Mouse (Mus musculus) testis, adult 2 months (tissue): ENCODE measurements at regions not wholly inside any gene's neighbourhood (a gene's known extent, or its start where the extent isn't known, plus 50 kb on each side); places are given as distances from the start of the nearest gene placed in this dataset.

ENCODE experiments used
- CTCF ChIP-seq: fragments of 200-500 bp; IDR thresholded peaks from 2 replicates; pipeline ENCODE4 v1.5.1; 2012; ENCODE audit warnings: low read depth, mild to moderate bottlenecking, inconsistent platforms, low read length, moderate library complexity; ENCODE audit not compliant: control insufficient read depth, insufficient read depth, insufficient replicate concordance
- POLR2A ChIP-seq: fragments of 200-500 bp; IDR thresholded peaks from 2 replicates; pipeline ENCODE4 v1.6.1; 2012; ENCODE audit warnings: low read depth, mild to moderate bottlenecking, inconsistent platforms, low read length, moderate library complexity; ENCODE audit not compliant: control insufficient read depth

- no peak for TF ChIP-seq CTCF
- no peak for TF ChIP-seq POLR2A
Measured at GRCm38 (mm10) chr3:150198492-150198891, 1208.1 kb upstream of the Adgrl2 start.
